Mouse (Mus musculus) embryonic facial prominence, embryonic 14.5 days (tissue): ENCODE results near the gene Prkaa2. TPM values are rescaled to one million over a fixed set of nuclear protein-coding genes. Genes with fewer than 3 reads are reported as not detected.

Source experiments
- ATAC-seq: fragments of 200-750 bp; cut with Nextera tagmentation; 2 replicates; pipeline ENCODE4 v1.8.0; 2017; ENCODE audit warnings: low read depth, moderate number of reproducible peaks, moderate TSS enrichment
- DNase-seq: peaks from one replicate; pipeline ENCODE4 v3.0.0-alpha.2; 2015; ENCODE audit warnings: low spot score
- H3K27ac ChIP-seq: fragments of 300-500 bp; sonication (generic); replicated peaks from 2 replicates; pipeline ENCODE4 v1.5.1; 2014; ENCODE audit warnings: low read depth, mild to moderate bottlenecking, low read length, moderate library complexity
- H3K27me3 ChIP-seq: fragments of 300-500 bp; sonication (generic); replicated peaks from 2 replicates; pipeline ENCODE4 v1.6.1; 2014; ENCODE audit warnings: low read length; ENCODE audit not compliant: control insufficient read depth, insufficient read depth
- H3K36me3 ChIP-seq: fragments of 300-500 bp; sonication (generic); 2 replicates; pipeline ENCODE4 v1.6.1; 2014; ENCODE audit warnings: low read length, mixed read lengths; ENCODE audit not compliant: control insufficient read depth, insufficient read depth
- H3K4me1 ChIP-seq: fragments of 300-500 bp; sonication (generic); 2 replicates; pipeline ENCODE4 v1.6.1; 2014; ENCODE audit warnings: antibody characterized with exemption, low read length; ENCODE audit not compliant: control insufficient read depth, insufficient read depth
- H3K4me2 ChIP-seq: fragments of 300-500 bp; sonication (generic); 2 replicates; pipeline ENCODE4 v1.6.1; 2014; ENCODE audit warnings: low read depth, mild to moderate bottlenecking, low read length, moderate library complexity, mixed read lengths
- H3K4me3 ChIP-seq: fragments of 300-500 bp; sonication (generic); 2 replicates; pipeline ENCODE4 v1.5.1; 2014; ENCODE audit warnings: low read depth, mild to moderate bottlenecking, low read length
- H3K9ac ChIP-seq: fragments of 300-500 bp; sonication (generic); 2 replicates; pipeline ENCODE4 v1.6.1; 2014; ENCODE audit warnings: low read depth, mild to moderate bottlenecking, low read length, moderate library complexity, mixed read lengths
- H3K9me3 ChIP-seq: fragments of 300-500 bp; sonication (generic); 2 replicates; pipeline ENCODE4 v1.6.1; 2016; ENCODE audit warnings: low read length; ENCODE audit not compliant: control insufficient read depth
- WGBS: fragments of 180-500 bp; shearing (Covaris S2); extraction: QIAGEN DNeasy Blood & Tissue Kit; methylation state at CpG from one replicate; pipeline ENCODE4 v1.1.7; 2014; 5-methylcytosine and 5-hydroxymethylcytosine counted together
- polyA plus RNA-seq: library from polyadenylated mRNA; unstranded; fragments of >200 nt; fragmentation: Nextera tagmentation; extraction: Ambion mirVana; gene quantifications from 2 replicates; pipeline ENCODE4 v1.2.1, GENCODE M21; 2014

Gene Prkaa2
- polyA plus RNA-seq, 1 experiment from 2014 or later: 5.6 TPM

GRCm38 (mm10) chr4:105071761-105072427 lies 37.8 kb downstream of the Prkaa2 start:
- H3K27ac ChIP-seq: no peak overlapping the region
- DNase-seq (no peak), ATAC-seq (no peak)

DNA sequence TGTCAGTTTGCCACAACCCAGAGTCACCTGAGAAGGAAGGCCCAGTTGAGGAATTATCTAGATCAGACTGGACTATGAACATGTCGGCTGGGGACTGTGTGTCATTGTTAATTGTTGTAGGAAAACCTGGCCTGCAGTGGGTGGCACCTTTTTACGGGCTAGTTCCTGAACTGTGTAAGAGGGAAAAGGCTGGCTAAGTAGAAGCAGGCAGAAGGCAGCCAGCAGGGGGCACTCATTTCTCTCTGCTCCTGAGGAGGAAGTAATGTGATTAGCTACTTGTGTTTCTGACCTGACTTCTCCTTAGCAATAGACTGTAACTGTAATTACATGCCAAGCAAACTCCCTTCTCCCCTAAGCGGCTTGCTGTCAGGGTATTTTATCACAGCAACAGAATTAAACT lies 38.7 kb downstream of the Prkaa2 start:
- 32% methylated on average over 3 of the region's 3 CpGs for WGBS
- no peaks in the 10 kb centered on the region for H3K27me3 ChIP-seq
- H3K4me1 ChIP-seq: no peaks in the 10 kb centered on the region
- no peak overlapping the region for H3K27ac ChIP-seq
- no peak overlapping the region for H3K4me3 ChIP-seq
- H3K9ac ChIP-seq: no peak overlapping the region
- DNase-seq (peak; percentile 74), ATAC-seq (peak; percentile 57; the same call in 1 of the 2 replicates)
- H3K9me3 ChIP-seq: no peaks in the 10 kb centered on the region
- no peak overlapping the region for H3K4me2 ChIP-seq
- H3K36me3 ChIP-seq: no peaks in the 10 kb centered on the region

More at GRCm38 (mm10) chr4:105071761-105072427, 37.8 kb downstream of the Prkaa2 start:
- Histone ChIP-seq H3K4me2 (no peak overlapping the region), H3K36me3 (no peaks in the 10 kb centered on the region), H3K4me1 (no peaks in the 10 kb centered on the region), H3K9me3 (no peaks in the 10 kb centered on the region), H3K4me3 (no peak overlapping the region), H3K9ac (no peak overlapping the region), H3K27me3 (no peaks in the 10 kb centered on the region)
- WGBS: 89% methylated on average over 3 of the region's 3 CpGs

DNA sequence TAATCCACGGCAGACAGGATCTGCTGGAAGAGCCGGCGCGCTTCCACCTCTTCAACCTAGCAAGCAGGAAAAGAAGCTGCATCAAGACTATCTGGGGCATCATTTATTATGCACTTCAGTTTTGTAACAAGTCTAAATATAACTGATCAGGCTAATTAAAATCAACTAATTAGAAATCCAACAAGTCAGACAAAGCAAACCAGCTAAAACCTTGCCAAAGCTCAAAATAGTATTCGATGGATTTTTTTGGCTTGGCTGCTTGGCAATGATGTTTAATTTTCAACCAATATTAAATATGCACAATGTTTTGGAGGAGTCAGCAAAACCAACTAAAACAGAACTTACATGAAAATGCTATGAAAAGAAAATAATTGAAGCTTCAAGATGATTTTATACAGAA lies 58.4 kb downstream of the Prkaa2 start:
- 86% methylated on average over 5 of the region's 5 CpGs for WGBS
- H3K9ac ChIP-seq: no peak overlapping the region
- H3K4me3 ChIP-seq: no peak overlapping the region
- ATAC-seq (no peak), DNase-seq (no peak)
- no peak overlapping the region for H3K4me2 ChIP-seq
- no peaks in the 10 kb centered on the region for H3K9me3 ChIP-seq
- no peaks in the 10 kb centered on the region for H3K27me3 ChIP-seq
- no peak overlapping the region for H3K27ac ChIP-seq
- no peaks in the 10 kb centered on the region for H3K4me1 ChIP-seq
- no peaks in the 10 kb centered on the region for H3K36me3 ChIP-seq

GRCm38 (mm10) chr4:105050041-105050440 lies 59.6 kb downstream of the Prkaa2 start:
- Histone ChIP-seq H3K9me3 (no peaks in the 10 kb centered on the region), H3K27me3 (no peaks in the 10 kb centered on the region), H3K27ac (no peak overlapping the region), H3K4me2 (no peak overlapping the region), H3K9ac (no peak overlapping the region), H3K36me3 (no peaks in the 10 kb centered on the region), H3K4me3 (no peak overlapping the region), H3K4me1 (no peaks in the 10 kb centered on the region)
- 88% methylated on average over 1 of the region's 1 CpGs for WGBS
- DNase-seq (no peak), ATAC-seq (no peak)

DNA sequence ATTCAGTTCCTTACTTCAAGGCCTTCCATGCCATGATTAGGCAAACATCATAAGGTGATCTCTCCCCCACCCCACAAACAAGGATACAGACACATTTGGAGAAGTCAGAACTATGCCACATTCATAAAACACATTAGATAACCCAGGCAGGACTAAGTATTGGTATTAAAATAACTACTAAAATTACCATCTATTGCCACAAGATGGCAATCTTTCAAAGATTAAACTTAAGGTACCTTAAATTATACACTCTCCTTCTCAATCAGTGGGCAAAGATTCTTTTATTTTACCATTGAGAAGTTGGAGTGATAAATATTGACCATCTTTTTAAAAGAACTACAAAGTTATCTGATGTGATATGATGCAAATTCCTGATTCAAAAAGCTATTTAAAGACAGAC lies 75.4 kb downstream of the Prkaa2 start:
- DNase-seq (peak; percentile 37), ATAC-seq (no peak)
- H3K9me3 ChIP-seq: no peaks in the 10 kb centered on the region

DNA sequence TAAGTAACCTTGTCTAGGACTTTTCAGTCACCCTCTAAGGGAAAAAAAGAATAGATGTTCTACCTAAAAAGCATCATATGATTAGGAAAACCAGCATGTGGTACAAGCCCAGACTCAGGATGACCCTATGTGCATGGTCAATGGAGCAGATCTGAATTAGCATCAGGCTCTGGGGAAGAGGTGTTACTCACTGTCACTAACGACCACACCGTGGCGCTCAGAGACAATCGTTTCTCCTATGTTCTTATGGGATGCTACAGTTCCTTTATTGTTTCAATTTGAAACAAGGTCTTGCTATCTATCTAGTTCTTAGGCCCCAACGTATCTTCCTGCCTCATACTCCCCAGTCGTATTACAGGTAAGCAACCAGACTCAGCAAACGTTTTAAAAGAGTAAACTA lies 76.5 kb downstream of the Prkaa2 start:
- Histone ChIP-seq H3K9me3 (no peaks in the 10 kb centered on the region), H3K4me3 (no peak overlapping the region), H3K4me2 (no peak overlapping the region), H3K9ac (no peak overlapping the region), H3K27ac (no peak overlapping the region), H3K4me1 (no peaks in the 10 kb centered on the region), H3K36me3 (no peaks in the 10 kb centered on the region), H3K27me3 (no peaks in the 10 kb centered on the region)
- ATAC-seq (no peak), DNase-seq (no peak)
- WGBS: 54% methylated on average over 7 of the region's 7 CpGs

More for the DNA sequence above, 75.4 kb downstream of the Prkaa2 start:
- no peak overlapping the region for H3K9ac ChIP-seq
- H3K27ac ChIP-seq: no peak overlapping the region
- H3K36me3 ChIP-seq: no peaks in the 10 kb centered on the region
- no peak overlapping the region for H3K4me2 ChIP-seq
- no peak overlapping the region for H3K4me3 ChIP-seq
- no peaks in the 10 kb centered on the region for H3K4me1 ChIP-seq
- H3K27me3 ChIP-seq: no peaks in the 10 kb centered on the region

GRCm38 (mm10) chr4:105031104-105031503 lies 78.6 kb downstream of the Prkaa2 start:
- Histone ChIP-seq H3K9ac (no peak overlapping the region), H3K27me3 (no peaks in the 10 kb centered on the region), H3K36me3 (no peaks in the 10 kb centered on the region), H3K4me3 (no peak overlapping the region), H3K4me1 (no peaks in the 10 kb centered on the region), H3K27ac (no peak overlapping the region), H3K9me3 (no peaks in the 10 kb centered on the region), H3K4me2 (no peak overlapping the region)
- WGBS: 80% methylated on average over 8 of the region's 8 CpGs
- no peak for ATAC-seq
- DNase-seq: no peak

DNA sequence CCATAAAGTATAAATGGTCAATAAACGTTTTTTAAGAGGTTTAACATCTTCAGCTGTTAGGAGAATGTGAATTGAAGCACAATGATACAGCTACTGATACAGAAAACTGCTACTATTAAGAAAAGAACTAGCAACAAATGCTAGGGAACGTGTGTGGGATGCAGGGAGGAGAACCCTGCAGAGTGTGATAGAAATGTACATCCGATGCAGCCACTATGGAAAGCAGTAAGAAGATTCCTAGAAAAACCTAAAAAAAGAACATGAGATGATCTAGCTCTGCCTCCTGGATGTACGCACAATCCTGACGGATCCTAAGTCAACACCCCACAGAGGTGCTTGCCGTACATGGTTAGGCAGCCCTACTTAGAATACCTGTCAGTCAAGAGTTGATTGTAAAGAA lies 82.4 kb downstream of the Prkaa2 start:
- H3K36me3 ChIP-seq: no peaks in the 10 kb centered on the region
- no peak overlapping the region for H3K9ac ChIP-seq
- no peak overlapping the region for H3K27ac ChIP-seq
- H3K27me3 ChIP-seq: no peaks in the 10 kb centered on the region
- no peak for ATAC-seq
- DNase-seq: no peak
- H3K4me2 ChIP-seq: no peak overlapping the region
- H3K4me1 ChIP-seq: no peaks in the 10 kb centered on the region
- H3K4me3 ChIP-seq: no peak overlapping the region
- no peaks in the 10 kb centered on the region for H3K9me3 ChIP-seq
- WGBS: 81% methylated on average over 6 of the region's 6 CpGs

DNA sequence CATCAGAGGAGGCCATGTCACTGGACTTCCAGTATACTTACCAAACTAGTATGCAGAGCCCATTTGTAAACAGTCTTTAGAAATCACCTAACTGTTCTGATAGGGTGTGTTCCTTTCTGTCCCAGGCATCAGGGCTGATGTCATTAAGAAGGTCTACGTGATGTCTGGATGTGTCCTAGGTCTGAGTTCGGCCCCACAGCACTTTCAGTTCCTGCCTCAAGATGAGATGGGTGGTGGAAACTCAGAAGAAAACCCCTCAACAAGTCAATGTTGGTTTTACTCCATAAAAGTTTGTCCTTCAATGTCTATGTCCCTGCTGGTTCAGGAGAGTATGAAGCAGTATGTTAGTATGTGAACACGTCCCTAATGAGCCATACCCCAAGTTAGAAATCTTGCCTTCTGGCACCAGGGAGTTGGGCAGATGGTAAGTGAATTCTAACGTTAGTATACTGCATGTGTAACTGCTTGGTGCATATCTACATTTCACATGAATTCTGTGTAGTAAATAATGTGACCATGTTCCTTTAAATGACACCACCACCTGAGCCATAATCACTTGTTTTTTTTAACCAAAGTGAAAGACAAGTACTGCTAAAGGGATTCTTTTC lies 93.6 kb downstream of the Prkaa2 start:
- no peaks in the 10 kb centered on the region for H3K4me1 ChIP-seq
- H3K4me3 ChIP-seq: no peak overlapping the region
- no peaks in the 10 kb centered on the region for H3K36me3 ChIP-seq
- no peak overlapping the region for H3K4me2 ChIP-seq
- no peak overlapping the region for H3K9ac ChIP-seq
- H3K9me3 ChIP-seq: no peaks in the 10 kb centered on the region
- no peaks in the 10 kb centered on the region for H3K27me3 ChIP-seq
- H3K27ac ChIP-seq: no peak overlapping the region
- no peak for ATAC-seq
- DNase-seq: no peak
- 83% methylated on average over 4 of the region's 4 CpGs for WGBS
